Mouse (Mus musculus) neural tube, embryonic 11.5 days (tissue): ENCODE measurements around the gene F12. TPM values are rescaled to one million over a fixed set of nuclear protein-coding genes. Genes with fewer than 3 reads are reported as not detected.
"Not testable (repeated sequence)": the region's sequence is repeated elsewhere in the genome, so short reads cannot be mapped to it uniquely, and the experiment has no call there.

Source experiments
- ATAC-seq: fragments of 200-750 bp; cut with Nextera tagmentation; 2 replicates; pipeline ENCODE4 v1.8.0; 2017; ENCODE audit warnings: moderate number of reproducible peaks, mild to moderate bottlenecking, moderate TSS enrichment, moderate library complexity; ENCODE audit not compliant: insufficient read depth, low FRiP score, low TSS enrichment
- DNase-seq: peaks from one replicate; pipeline ENCODE4 v3.0.0-alpha.2; 2015; ENCODE audit warnings: low spot score
- H3K27ac ChIP-seq: fragments of 300-500 bp; sonication (generic); 2 replicates; pipeline ENCODE4 v1.5.1; 2014; ENCODE audit warnings: low read depth, mild to moderate bottlenecking, low read length
- H3K27me3 ChIP-seq: fragments of 300-500 bp; sonication (generic); 2 replicates; pipeline ENCODE4 v1.6.1; 2014; ENCODE audit warnings: mild to moderate bottlenecking, low read length, mixed read lengths; ENCODE audit not compliant: control insufficient read depth, insufficient read depth
- H3K36me3 ChIP-seq: fragments of 300-500 bp; sonication (generic); 2 replicates; pipeline ENCODE4 v1.6.1; 2014; ENCODE audit warnings: mild to moderate bottlenecking, low read length, moderate library complexity, mixed read lengths; ENCODE audit not compliant: control insufficient read depth, insufficient read depth
- H3K4me1 ChIP-seq: fragments of 300-500 bp; sonication (generic); 2 replicates; pipeline ENCODE4 v1.6.1; 2014; ENCODE audit warnings: low read length, mixed read lengths; ENCODE audit not compliant: control insufficient read depth, insufficient read depth
- H3K4me2 ChIP-seq: fragments of 300-500 bp; sonication (generic); 2 replicates; pipeline ENCODE4 v1.6.1; 2014; ENCODE audit warnings: low read depth, mild to moderate bottlenecking, moderate library complexity
- H3K4me3 ChIP-seq: fragments of 300-500 bp; sonication (generic); 2 replicates; pipeline ENCODE4 v1.5.1; 2014; ENCODE audit warnings: low read depth, low read length
- H3K9ac ChIP-seq: fragments of 300-500 bp; sonication (generic); 2 replicates; pipeline ENCODE4 v1.6.1; 2014; ENCODE audit warnings: mild to moderate bottlenecking, low read length
- H3K9me3 ChIP-seq: fragments of 300-500 bp; sonication (generic); 2 replicates; pipeline ENCODE4 v1.6.1; 2016; ENCODE audit warnings: low read length; ENCODE audit not compliant: control insufficient read depth
- WGBS: fragments of 180-500 bp; shearing (Covaris S2); extraction: QIAGEN DNeasy Blood & Tissue Kit; methylation state at CpG from one replicate; pipeline ENCODE4 v1.1.7; 2014; 5-methylcytosine and 5-hydroxymethylcytosine counted together
- polyA plus RNA-seq: library from polyadenylated mRNA; unstranded; fragments of >200 nt; fragmentation: Nextera tagmentation; extraction: Ambion mirVana; gene quantifications from 2 replicates; pipeline ENCODE4 v1.2.1, GENCODE M21; 2014

F12 gene
- polyA plus RNA-seq, 1 experiment from 2014 or later, result not detected

DNA sequence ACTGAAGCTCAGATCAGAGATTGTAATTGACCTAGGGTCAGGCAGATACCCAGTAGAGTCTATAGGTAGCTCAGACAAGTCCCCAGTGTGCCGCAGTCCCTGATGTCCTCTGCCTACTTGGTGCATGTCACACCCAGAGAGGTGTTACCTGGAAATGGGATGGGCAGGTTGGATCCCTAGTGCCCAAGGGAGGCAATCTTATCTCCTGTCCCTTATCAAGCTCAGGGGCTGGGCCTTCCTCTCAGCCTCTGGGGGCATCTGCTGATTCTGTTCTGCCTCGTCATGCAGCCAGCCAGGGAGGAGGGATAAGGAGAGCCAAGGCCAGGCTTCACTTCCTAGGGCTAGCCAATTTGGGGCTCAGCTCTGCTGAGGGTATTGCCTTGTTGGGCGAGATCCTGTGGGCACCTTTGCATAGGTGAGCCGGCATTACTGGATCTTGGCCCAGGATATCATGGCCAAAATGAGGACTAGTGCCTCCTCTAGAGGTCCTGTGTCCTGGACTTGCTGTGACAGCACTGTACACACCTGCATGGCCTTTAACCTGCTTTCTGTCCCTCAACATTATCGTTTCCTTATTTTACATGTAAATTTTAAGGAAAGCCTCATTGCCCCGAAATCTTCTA lies 20.0 kb upstream of the F12 start:
- Histone ChIP-seq H3K9ac (no peak overlapping the region), H3K4me2 (peak overlapping the region; percentile 81), H3K4me1 (peaks cover 14% of the 10 kb centered on the region), H3K4me3 (no peak overlapping the region), H3K27ac (no peak overlapping the region), H3K36me3 (peaks cover 10% of the 10 kb centered on the region), H3K9me3 (no peaks in the 10 kb centered on the region), H3K27me3 (no peaks in the 10 kb centered on the region)
- no peak for ATAC-seq
- 92% methylated on average over 6 of the region's 6 CpGs for WGBS
- DNase-seq, result no peak

DNA sequence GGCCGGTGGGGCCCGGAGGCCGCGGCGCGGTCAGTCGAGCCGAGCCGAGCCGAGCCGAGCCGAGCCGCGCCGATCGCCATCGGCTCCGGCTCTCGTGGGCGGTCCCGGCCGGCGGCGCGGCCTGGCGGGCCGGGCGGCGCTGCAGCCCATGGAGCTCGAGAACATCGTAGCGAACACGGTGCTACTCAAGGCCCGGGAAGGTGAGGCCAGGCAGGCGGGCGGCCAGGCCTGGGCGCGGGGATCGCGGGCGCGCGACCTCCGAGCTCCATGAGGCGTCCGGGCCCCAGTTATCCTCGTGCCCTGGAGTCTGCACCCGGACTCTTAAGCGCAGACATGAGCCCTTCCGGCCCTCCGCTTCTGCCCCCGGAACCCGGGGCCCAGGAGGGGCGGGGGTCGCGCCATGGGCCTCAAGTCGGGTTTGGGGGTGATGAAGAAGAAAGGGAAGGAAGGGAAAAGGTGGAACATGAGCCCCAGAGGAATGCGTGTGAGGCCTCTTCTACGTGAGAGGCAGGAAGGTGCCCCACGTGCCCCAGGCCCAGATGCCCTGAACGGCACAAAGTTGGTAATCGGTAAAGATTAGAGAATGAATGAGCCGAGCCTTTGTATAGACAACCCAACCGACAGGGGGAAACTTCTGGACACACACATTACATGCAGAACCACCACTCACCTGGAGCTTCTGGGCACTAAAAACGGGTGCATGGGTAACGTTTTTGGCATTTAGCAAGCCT lies 18.9 kb upstream of the F12 start:
- Histone ChIP-seq H3K27me3 (no peaks in the 10 kb centered on the region), H3K4me1 (peaks cover 14% of the 10 kb centered on the region), H3K4me3 (peak overlapping the region; percentile 73), H3K36me3 (peaks cover 2% of the 10 kb centered on the region), H3K9me3 (no peaks in the 10 kb centered on the region), H3K27ac (peak overlapping the region; percentile 87), H3K9ac (peak overlapping the region; percentile 75), H3K4me2 (peak overlapping the region; percentile 81)
- ATAC-seq, result no peak; the same call in 1 of the 2 replicates
- peak; percentile 69 for DNase-seq
- 0% methylated on average over 57 of the region's 66 CpGs for WGBS

DNA sequence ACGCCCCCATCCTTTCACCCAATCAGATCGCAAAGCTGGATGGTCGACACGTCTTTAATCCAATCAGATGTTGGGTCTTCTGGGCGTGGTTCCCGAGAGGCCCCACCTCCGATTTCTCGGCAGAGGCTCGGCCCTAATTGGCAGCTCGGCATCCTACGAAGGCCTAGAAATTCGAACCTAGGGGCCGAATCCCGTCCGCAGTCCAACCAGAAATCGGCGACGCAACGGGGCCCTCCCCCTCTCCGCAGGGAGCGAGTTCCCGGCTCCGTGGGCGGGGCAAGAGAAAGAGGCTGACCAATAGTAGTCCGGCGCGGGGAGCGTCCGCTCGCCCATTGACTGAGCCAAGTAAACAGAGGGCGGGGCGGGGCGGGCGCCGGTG lies 18.3 kb upstream of the F12 start, which contains the start of gene Grk6:
Gene Grk6, plus strand, starts transcription at position 136 of the 379 bp plus-strand sequence.
- DNase-seq (peak; percentile 99), ATAC-seq (peak; percentile 96)
- Histone ChIP-seq H3K27me3 (no peaks in the 10 kb centered on the region), H3K9ac (peak within 1 kb of the TSS; percentile 75), H3K27ac (peak within 1 kb of the TSS; percentile 87), H3K4me1 (peaks cover 14% of the 10 kb centered on the region), H3K4me2 (peak within 1 kb of the TSS; percentile 81), H3K9me3 (no peaks in the 10 kb centered on the region), H3K36me3 (no peaks in the 10 kb centered on the region; the same call in 1 of the 2 replicates), H3K4me3 (peak within 1 kb of the TSS; percentile 73)
- under 1% methylated on average over 24 of the region's 35 CpGs for WGBS

DNA sequence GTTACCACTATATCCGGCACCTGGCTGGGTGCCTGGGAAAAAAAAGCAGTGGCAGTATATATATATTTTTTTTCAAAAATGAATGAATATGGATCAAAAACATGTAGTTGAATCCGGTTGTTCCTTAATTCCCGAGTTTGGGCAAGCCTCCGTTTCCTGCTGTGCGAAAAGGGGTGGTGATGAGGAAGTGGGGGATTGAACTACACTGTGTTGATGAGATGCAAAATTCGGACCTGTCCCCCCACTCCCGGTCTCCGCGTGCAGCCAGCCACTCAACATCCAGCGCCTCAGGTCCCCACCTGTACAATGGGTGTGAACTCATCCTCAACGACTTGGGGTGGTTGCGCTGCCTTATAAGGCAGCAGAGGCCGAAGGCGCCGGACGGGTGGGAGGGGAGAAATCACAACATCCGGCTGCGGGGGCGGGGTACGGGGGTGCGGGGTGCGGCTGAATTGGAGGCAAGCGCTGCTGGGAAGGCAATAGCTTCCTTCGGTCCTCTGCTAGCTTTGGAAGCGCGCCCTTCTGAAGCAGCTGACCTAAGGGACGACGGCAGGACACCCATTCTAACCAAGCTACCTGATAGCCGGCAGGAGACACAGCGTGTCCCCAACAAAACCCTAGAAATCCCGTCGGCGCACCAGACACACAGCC lies 17.8 kb upstream of the F12 start:
- peak overlapping the region; percentile 53 for H3K9ac ChIP-seq
- peak; percentile 68 for ATAC-seq
- H3K27ac ChIP-seq, result peak overlapping the region; percentile 87
- DNase-seq, result no peak
- H3K27me3 ChIP-seq, result no peaks in the 10 kb centered on the region
- 2% methylated on average over 33 of the region's 33 CpGs for WGBS
- no peaks in the 10 kb centered on the region for H3K9me3 ChIP-seq
- H3K4me2 ChIP-seq, result peak overlapping the region; percentile 65
- peak overlapping the region; percentile 73 for H3K4me3 ChIP-seq
- H3K36me3 ChIP-seq, result no peaks in the 10 kb centered on the region; the same call in 1 of the 2 replicates
- H3K4me1 ChIP-seq, result peaks cover 14% of the 10 kb centered on the region

DNA sequence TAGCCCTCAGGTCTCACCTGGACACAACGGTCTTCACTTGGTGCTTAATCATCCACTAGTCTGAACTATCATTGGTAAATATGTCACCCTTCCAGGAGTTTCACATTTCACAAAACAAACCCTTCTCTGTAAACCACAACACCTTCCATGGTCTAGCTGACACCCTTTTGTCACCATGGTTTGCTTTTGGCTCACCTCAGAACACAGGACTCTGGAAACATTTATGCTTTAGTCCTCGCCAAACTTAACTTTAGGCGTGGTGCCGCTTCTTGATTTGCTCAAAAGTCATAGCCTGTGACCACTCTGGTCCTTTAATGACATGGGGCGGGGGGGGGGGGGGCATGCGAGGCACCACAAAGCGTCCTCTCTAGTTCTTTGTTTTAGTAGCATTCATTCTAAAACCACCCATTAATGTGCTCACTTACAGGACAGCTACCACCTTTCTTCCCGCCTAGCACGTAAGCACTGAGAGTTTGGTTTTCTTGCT lies 17.2 kb upstream of the F12 start:
- DNase-seq, result no peak
- 41% methylated on average over 9 of the region's 9 CpGs for WGBS
- ATAC-seq, result no peak
- Histone ChIP-seq H3K27me3 (no peaks in the 10 kb centered on the region), H3K4me2 (peak overlapping the region; percentile 65), H3K4me3 (peak overlapping the region; percentile 73), H3K9me3 (no peaks in the 10 kb centered on the region), H3K36me3 (no peaks in the 10 kb centered on the region; the same call in 1 of the 2 replicates), H3K9ac (no peak overlapping the region), H3K4me1 (peaks cover 14% of the 10 kb centered on the region), H3K27ac (peak overlapping the region; percentile 87; the same call in 1 of the 2 replicates)

DNA sequence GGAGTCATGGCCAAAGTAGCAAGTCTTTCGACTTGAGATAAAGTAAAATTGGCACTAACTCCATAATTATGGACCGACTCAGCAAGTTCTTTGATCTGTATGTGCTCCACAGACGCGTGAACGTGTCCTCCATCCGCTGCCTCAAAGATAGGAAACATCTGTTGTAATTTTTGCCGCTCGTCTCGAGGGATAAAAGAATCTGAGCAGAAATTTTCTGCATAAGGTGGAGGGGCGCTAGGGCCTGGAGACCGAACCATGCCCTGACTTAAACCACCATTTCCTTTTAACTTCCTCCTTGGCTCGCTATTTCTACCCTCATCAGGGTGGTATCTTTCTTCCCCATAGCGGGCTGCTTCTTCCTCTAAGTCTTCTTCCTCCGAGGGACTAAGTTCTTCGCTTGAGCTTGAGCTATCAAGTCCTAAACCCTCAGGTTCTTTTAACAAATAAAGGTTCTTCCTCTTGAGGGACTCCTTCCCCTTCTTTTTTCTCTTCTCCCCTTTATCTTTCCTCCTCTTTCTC lies 10.6 kb upstream of the F12 start:
- ATAC-seq, H3K9me3 ChIP-seq, H3K27me3 ChIP-seq, H3K9ac ChIP-seq, DNase-seq, H3K4me3 ChIP-seq, H3K4me1 ChIP-seq, H3K36me3 ChIP-seq, H3K27ac ChIP-seq, H3K4me2 ChIP-seq: not testable (repeated sequence)
- 88% methylated on average over 14 of the region's 15 CpGs for WGBS

DNA sequence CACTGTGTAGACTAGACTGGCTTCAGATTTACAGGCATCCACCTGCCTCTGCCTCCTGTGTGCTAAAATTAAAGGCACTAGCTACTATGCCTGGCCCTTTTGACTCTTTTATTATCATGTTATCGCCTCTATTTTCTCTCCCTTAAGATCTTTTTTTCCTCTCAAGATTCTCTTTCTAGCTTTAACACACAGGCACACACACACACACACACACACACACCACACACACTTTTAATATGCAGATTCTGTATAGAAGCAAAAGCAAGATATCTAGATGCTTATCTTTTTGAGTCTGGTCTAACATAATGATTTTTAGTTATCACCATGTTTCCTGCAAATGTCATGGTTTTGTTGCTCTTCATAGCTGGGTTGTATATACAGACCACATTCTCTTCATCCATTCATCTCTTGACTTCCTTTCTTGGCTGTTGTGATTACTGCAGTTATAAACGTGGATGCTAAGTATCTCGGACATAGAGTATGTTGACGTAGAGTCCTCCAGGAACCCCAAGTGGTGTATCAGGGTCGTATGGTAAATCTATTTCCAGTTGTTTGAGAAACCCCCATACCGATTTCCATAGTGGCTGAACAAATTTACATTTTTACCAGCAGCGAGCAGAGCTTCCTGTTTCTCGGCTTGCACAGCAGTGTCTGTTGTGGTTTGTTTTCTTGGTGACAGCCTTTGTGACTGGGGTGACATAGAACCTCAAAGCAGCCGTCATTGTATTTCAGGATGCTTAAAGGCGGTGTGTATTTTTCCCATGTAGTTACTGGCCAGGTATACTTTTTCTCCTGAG lies 5.5 kb upstream of the F12 start:
- Histone ChIP-seq H3K4me1 (no peaks in the 10 kb centered on the region), H3K27ac (no peak overlapping the region), H3K4me2 (no peak overlapping the region), H3K9me3 (no peaks in the 10 kb centered on the region), H3K27me3 (no peaks in the 10 kb centered on the region), H3K9ac (no peak overlapping the region), H3K4me3 (no peak overlapping the region), H3K36me3 (no peaks in the 10 kb centered on the region)
- DNase-seq, result no peak
- 77% methylated on average over 10 of the region's 10 CpGs for WGBS
- ATAC-seq, result no peak

DNA sequence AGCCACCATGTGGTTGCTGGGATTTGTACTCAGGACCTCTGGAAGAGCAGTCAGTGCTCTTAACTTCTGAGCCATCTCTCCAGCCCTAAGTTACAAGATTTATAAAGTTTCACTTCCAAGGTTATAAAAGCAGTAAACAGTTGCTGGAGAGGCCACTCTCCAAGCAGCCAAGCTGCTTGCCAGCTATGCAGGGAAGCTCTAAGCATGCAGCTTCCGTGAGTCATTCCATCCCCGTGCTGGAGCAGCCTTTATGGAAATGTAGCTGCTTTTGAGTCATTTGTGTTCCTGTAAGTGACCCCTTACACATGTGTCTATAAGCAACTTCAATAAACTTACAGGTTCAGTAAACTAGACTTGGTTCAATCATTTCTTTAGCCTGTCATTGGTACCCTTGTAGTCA lies 4.0 kb upstream of the F12 start:
- Histone ChIP-seq H3K4me1 (no peaks in the 10 kb centered on the region), H3K9me3 (no peaks in the 10 kb centered on the region), H3K4me2 (no peak overlapping the region), H3K36me3 (no peaks in the 10 kb centered on the region), H3K27ac (no peak overlapping the region), H3K27me3 (no peaks in the 10 kb centered on the region), H3K4me3 (no peak overlapping the region), H3K9ac (no peak overlapping the region)
- DNase-seq (no peak), ATAC-seq (no peak)
- 88% methylated on average over 2 of the region's 2 CpGs for WGBS
